Mouse (Mus musculus) CD4-positive, CD25-positive, alpha-beta regulatory T cell, adult 4 months (primary cell): ENCODE data around the gene Kifc1. TPM values are rescaled to one million over a fixed set of nuclear protein-coding genes. Genes with fewer than 3 reads are reported as not detected.
"Not testable (repeated sequence)": the region's sequence is repeated elsewhere in the genome, so short reads cannot be mapped to it uniquely, and the experiment has no call there.

Experiments
- ATAC-seq: one replicate; pipeline ENCODE4 v1.8.0; 2017
- polyA plus RNA-seq, 2 experiments: library from polyadenylated mRNA; unstranded; fragments of 100-300 nt; shearing (Covaris generic); gene quantifications; one replicate each; pipeline ENCODE4 v1.2.1; 2017

The Kifc1 gene
- polyA plus RNA-seq, 2 experiments from 2014 or later: 1.3 to 4.7 TPM

- peak; percentile 15 for ATAC-seq
Observed at GRCm38 (mm10) chr17:33918293-33919203, 28.1 kb upstream of the Kifc1 start.

GRCm38 (mm10) chr17:33917656-33918292 lies 27.3 kb upstream of the Kifc1 start:
- ATAC-seq: no peak

- no peak for ATAC-seq
Observed at GRCm38 (mm10) chr17:33916847-33917655, 26.6 kb upstream of the Kifc1 start.

- ATAC-seq: no peak
Observed at GRCm38 (mm10) chr17:33916294-33916693, 25.8 kb upstream of the Kifc1 start.

- ATAC-seq: peak; percentile 70
Observed at GRCm38 (mm10) chr17:33915671-33916250, 25.3 kb upstream of the Kifc1 start, which contains the start of the genes Tapbp and Zbtb22. Gene Tapbp (plus strand): TSS chr17:33915899. Gene Zbtb22 (plus strand): TSS chr17:33915904.

GRCm38 (mm10) chr17:33914969-33915391 lies 24.5 kb upstream of the Kifc1 start:
- no peak for ATAC-seq

GRCm38 (mm10) chr17:33913905-33914304 lies 23.4 kb upstream of the Kifc1 start:
- ATAC-seq: no peak

- no peak for ATAC-seq
Observed at GRCm38 (mm10) chr17:33913264-33913663, 22.8 kb upstream of the Kifc1 start.

GRCm38 (mm10) chr17:33911813-33912414 lies 21.5 kb upstream of the Kifc1 start:
- no peak for ATAC-seq

- ATAC-seq: no peak
Observed at GRCm38 (mm10) chr17:33911052-33911812, 20.8 kb upstream of the Kifc1 start.

- ATAC-seq: no peak
Observed at GRCm38 (mm10) chr17:33910346-33911051, 20.0 kb upstream of the Kifc1 start.

GRCm38 (mm10) chr17:33909869-33910250 lies 19.4 kb upstream of the Kifc1 start:
- ATAC-seq: peak; percentile 10

- ATAC-seq: peak; percentile 88
Observed at GRCm38 (mm10) chr17:33909077-33909868, 18.8 kb upstream of the Kifc1 start, which contains the start of gene Daxx. Gene Daxx (plus strand): TSS chr17:33909414.

- no peak for ATAC-seq
Observed at GRCm38 (mm10) chr17:33908331-33909076, 18.0 kb upstream of the Kifc1 start.

- not testable (repeated sequence) for ATAC-seq
Observed at GRCm38 (mm10) chr17:33904835-33905234, 14.4 kb upstream of the Kifc1 start, which contains the start of gene Platr17. Gene Platr17 (plus strand): TSS chr17:33905135.

GRCm38 (mm10) chr17:33903911-33904651 lies 13.6 kb upstream of the Kifc1 start:
- not testable (repeated sequence) for ATAC-seq

GRCm38 (mm10) chr17:33902491-33902890 lies 12.0 kb upstream of the Kifc1 start:
- ATAC-seq: peak; percentile 84

GRCm38 (mm10) chr17:33902079-33902478 lies 11.6 kb upstream of the Kifc1 start:
- ATAC-seq: no peak
